Mouse (Mus musculus): ENCODE results near the gene Cbs. TPM values are rescaled to one million over a fixed set of nuclear protein-coding genes. Genes with fewer than 3 reads are reported as not detected.

Cbs gene
- polyA plus RNA-seq (2015; fragmentation: Nextera tagmentation; extraction: Ambion mirVana), result 3.5 and 4.0 TPM in 2 replicates

GRCm38 (mm10) chr17:31636942-31637811 is at the start of gene Cbs:
Gene Cbs (minus strand): TSS chr17:31637238.
- peak within 1 kb of the TSS; percentile 92 for H3K4me2 ChIP-seq (ENCODE audit: low read length)
- TF ChIP-seq CTCF (IDR thresholded peaks at IDR 0.05; ENCODE audit: low read depth), result no peak
- H3K4me3 ChIP-seq (replicated peaks; ENCODE audit: low read depth, low read length), result peak within 1 kb of the TSS; percentile 44
- peak within 1 kb of the TSS; percentile 58 for H3K9ac ChIP-seq (ENCODE audit: low read depth, low read length)
- 2% methylated on average over 59 of the region's 61 CpGs for WGBS
- H3K36me3 ChIP-seq (ENCODE audit: insufficient read depth, low read length), result no peaks in the 10 kb centered on the region
- ATAC-seq (replicated peaks; ENCODE audit: low FRiP score, low read depth), result peak; percentile 91
- peak; percentile 82 for DNase-seq (ENCODE audit: low spot score)
- no peaks in the 10 kb centered on the region; the same call in 1 of the 2 replicates for H3K4me1 ChIP-seq (replicated peaks; ENCODE audit: insufficient read depth, low read length)
- no peak within 1 kb of the TSS for H3K27ac ChIP-seq
- no peaks in the 10 kb centered on the region for H3K9me3 ChIP-seq (replicated peaks; ENCODE audit: low read length)
- no peaks in the 10 kb centered on the region for H3K27me3 ChIP-seq (ENCODE audit: insufficient read depth, low read length)

- TF ChIP-seq CTCF (IDR thresholded peaks at IDR 0.05; ENCODE audit: low read depth), result no peak
- peak; percentile 78 for DNase-seq (ENCODE audit: low spot score)
- Histone ChIP-seq H3K4me1 (replicated peaks; ENCODE audit: insufficient read depth, low read length) (peaks cover 11% of the 10 kb centered on the region), H3K9ac (ENCODE audit: low read depth, low read length) (0 out of 2 replicates have a peak overlapping the region, but pooled peaks have one; percentile 39), H3K4me2 (ENCODE audit: low read length) (no peak overlapping the region), H3K27me3 (ENCODE audit: insufficient read depth, low read length) (no peaks in the 10 kb centered on the region), H3K36me3 (ENCODE audit: insufficient read depth, low read length) (no peaks in the 10 kb centered on the region), H3K4me3 (replicated peaks; ENCODE audit: low read depth, low read length) (no peak overlapping the region), H3K27ac (peak overlapping the region; percentile 81), H3K9me3 (replicated peaks; ENCODE audit: low read length) (no peaks in the 10 kb centered on the region)
- WGBS, result 9% methylated on average over 3 of the region's 3 CpGs
- peak; percentile 25; the same call in 1 of the 2 replicates for ATAC-seq (replicated peaks; ENCODE audit: low FRiP score, low read depth)
These were observed 49.2 kb upstream of the Cbs start for GRCm38 (mm10) chr17:31686225-31686564.

- Histone ChIP-seq H3K4me1 (replicated peaks; ENCODE audit: insufficient read depth, low read length) (peaks cover 11% of the 10 kb centered on the region), H3K27me3 (ENCODE audit: insufficient read depth, low read length) (no peaks in the 10 kb centered on the region), H3K27ac (peak overlapping the region; percentile 81), H3K9me3 (replicated peaks; ENCODE audit: low read length) (no peaks in the 10 kb centered on the region), H3K9ac (ENCODE audit: low read depth, low read length) (0 out of 2 replicates have a peak overlapping the region, but pooled peaks have one; percentile 39), H3K4me3 (replicated peaks; ENCODE audit: low read depth, low read length) (no peak overlapping the region), H3K36me3 (ENCODE audit: insufficient read depth, low read length) (no peaks in the 10 kb centered on the region), H3K4me2 (ENCODE audit: low read length) (0 out of 2 replicates have a peak overlapping the region, but pooled peaks have one; percentile 16)
- DNase-seq (ENCODE audit: low spot score), result peak; percentile 96
- peak; percentile 26 for ATAC-seq (replicated peaks; ENCODE audit: low FRiP score, low read depth)
- peak; percentile 99 for TF ChIP-seq CTCF (IDR thresholded peaks at IDR 0.05; ENCODE audit: low read depth)
- WGBS, result 9% methylated on average over 17 of the region's 17 CpGs
These were observed 48.6 kb upstream of the Cbs start for GRCm38 (mm10) chr17:31685514-31686224.

- H3K4me1 ChIP-seq (replicated peaks; ENCODE audit: insufficient read depth, low read length), result no peaks in the 10 kb centered on the region
- DNase-seq (ENCODE audit: low spot score) (no peak), ATAC-seq (replicated peaks; ENCODE audit: low FRiP score, low read depth) (no peak)
- H3K36me3 ChIP-seq (ENCODE audit: insufficient read depth, low read length), result no peaks in the 10 kb centered on the region
- no peak overlapping the region for H3K4me2 ChIP-seq (ENCODE audit: low read length)
- no peak overlapping the region for H3K4me3 ChIP-seq (replicated peaks; ENCODE audit: low read depth, low read length)
- no peak for TF ChIP-seq CTCF (IDR thresholded peaks at IDR 0.05; ENCODE audit: low read depth)
- 64% methylated on average over 2 of the region's 2 CpGs for WGBS
- no peaks in the 10 kb centered on the region for H3K27me3 ChIP-seq (ENCODE audit: insufficient read depth, low read length)
- no peaks in the 10 kb centered on the region for H3K9me3 ChIP-seq (replicated peaks; ENCODE audit: low read length)
- no peak overlapping the region for H3K27ac ChIP-seq
- no peak overlapping the region for H3K9ac ChIP-seq (ENCODE audit: low read depth, low read length)
These were observed 43.4 kb upstream of the Cbs start for GRCm38 (mm10) chr17:31680450-31680849.

GRCm38 (mm10) chr17:31677507-31677906 is 40.5 kb upstream of the Cbs start, which contains the start of gene Cryaa:
Gene Cryaa (plus strand): TSS chr17:31677807.
- H3K4me3 ChIP-seq (replicated peaks; ENCODE audit: low read depth, low read length), result no peak within 1 kb of the TSS
- WGBS, result 82% methylated on average over 8 of the region's 8 CpGs
- no peak for TF ChIP-seq CTCF (IDR thresholded peaks at IDR 0.05; ENCODE audit: low read depth)
- DNase-seq (ENCODE audit: low spot score) (no peak), ATAC-seq (replicated peaks; ENCODE audit: low FRiP score, low read depth) (no peak)
- H3K9ac ChIP-seq (ENCODE audit: low read depth, low read length), result no peak within 1 kb of the TSS
- H3K27ac ChIP-seq, result no peak within 1 kb of the TSS
- no peaks in the 10 kb centered on the region for H3K36me3 ChIP-seq (ENCODE audit: insufficient read depth, low read length)
- no peaks in the 10 kb centered on the region for H3K27me3 ChIP-seq (ENCODE audit: insufficient read depth, low read length)
- no peak within 1 kb of the TSS for H3K4me2 ChIP-seq (ENCODE audit: low read length)
- no peaks in the 10 kb centered on the region for H3K4me1 ChIP-seq (replicated peaks; ENCODE audit: insufficient read depth, low read length)
- H3K9me3 ChIP-seq (replicated peaks; ENCODE audit: low read length), result no peaks in the 10 kb centered on the region

- no peak for DNase-seq (ENCODE audit: low spot score)
- 89% methylated on average over 1 of the region's 1 CpGs for WGBS
- TF ChIP-seq CTCF (IDR thresholded peaks at IDR 0.05; ENCODE audit: low read depth), result no peak
These were observed 37.4 kb upstream of the Cbs start for GRCm38 (mm10) chr17:31674426-31674825.

More at GRCm38 (mm10) chr17:31674426-31674825, 37.4 kb upstream of the Cbs start:
- H3K27me3 ChIP-seq (ENCODE audit: insufficient read depth, low read length), result no peaks in the 10 kb centered on the region
- no peaks in the 10 kb centered on the region for H3K4me1 ChIP-seq (replicated peaks; ENCODE audit: insufficient read depth, low read length)
- no peak overlapping the region for H3K9ac ChIP-seq (ENCODE audit: low read depth, low read length)
- no peaks in the 10 kb centered on the region for H3K9me3 ChIP-seq (replicated peaks; ENCODE audit: low read length)
- ATAC-seq (replicated peaks; ENCODE audit: low FRiP score, low read depth), result no peak
- H3K4me2 ChIP-seq (ENCODE audit: low read length), result no peak overlapping the region
- no peaks in the 10 kb centered on the region for H3K36me3 ChIP-seq (ENCODE audit: insufficient read depth, low read length)
- no peak overlapping the region for H3K4me3 ChIP-seq (replicated peaks; ENCODE audit: low read depth, low read length)
- H3K27ac ChIP-seq, result no peak overlapping the region
